Mouse (Mus musculus) B cell, adult (primary cell): Measurements from ENCODE around the gene Ak8. TPM values are rescaled to one million over a fixed set of nuclear protein-coding genes. Genes with fewer than 3 reads are reported as not detected.

Source experiments
- total RNA-seq: library from RNA; stranded (reverse); gene quantifications from 4 replicates; pipeline ENCODE4 v1.2.4, GENCODE M21; 2023; ENCODE audit not compliant: inconsistent age

The Ak8 gene
- total RNA-seq, result 0.60 to 1.7 TPM (median 1.3 TPM) in 4 replicates

GRCm38 (mm10) chr2:28699361-28700335 lies at the start of gene Ak8, which contains the start of gene Spaca9:
Ak8 (plus strand) TSS chr2:28700164.
Spaca9 (minus strand) TSS chr2:28699727.

GRCm38 (mm10) chr2:28840222-28840951 lies 140.4 kb downstream of the Ak8 start, which contains the start of the genes Gtf3c4 and Ddx31:
Gtf3c4 (minus strand) TSS chr2:28840360.
Ddx31 (plus strand) TSS chr2:28840406.

Other genes starting within 250 kb of the Ak8 start
- gene 1700007K13Rik, start 233.8 kb upstream of the Ak8 start, total RNA-seq, result not detected in 4 replicates
- 21.4 to 23.5 TPM (median 22.5 TPM) in 4 replicates for gene Mrps2, start 232.1 kb upstream of the Ak8 start, total RNA-seq
- gene Gbgt1, start 203.3 kb upstream of the Ak8 start, total RNA-seq, result 0.71 TPM in 1 of 4 replicates, not detected in the others
- gene Gm10134, start 194.1 kb upstream of the Ak8 start, total RNA-seq, result not detected in 4 replicates
- gene Ralgds, start 187.0 kb upstream of the Ak8 start, total RNA-seq, result 131 to 160 TPM (median 147 TPM) in 4 replicates
- gene Cel, start 136.8 kb upstream of the Ak8 start, total RNA-seq, result 0.24 to 1.7 TPM (median 0.90 TPM) in 3 of 4 replicates, not detected in the other
- gene Gtf3c5, start 116.4 kb upstream of the Ak8 start, total RNA-seq, result 25.5 to 30.6 TPM (median 29.3 TPM) in 4 replicates
- gene Gfi1b, start 78.2 kb upstream of the Ak8 start, total RNA-seq, result 0.30 TPM in 1 of 4 replicates, not detected in the others
- gene Tsc1, start 58.9 kb upstream of the Ak8 start, total RNA-seq, result 44.6 to 53.3 TPM (median 48.0 TPM) in 4 replicates
- 1.4 to 3.9 TPM (median 2.1 TPM) in 3 of 4 replicates, not detected in the other for gene Spaca9, start 437 bp upstream of the Ak8 start, total RNA-seq
- gene Gtf3c4, start 140.2 kb downstream of the Ak8 start, total RNA-seq, result 14.3 to 16.2 TPM (median 14.6 TPM) in 4 replicates
- gene Ddx31, start 140.2 kb downstream of the Ak8 start, total RNA-seq, result 15.7 to 21.0 TPM (median 18.4 TPM) in 4 replicates
- gene Barhl1, start 216.5 kb downstream of the Ak8 start, total RNA-seq, result not detected in 4 replicates